Mouse (Mus musculus): ENCODE measurements around the gene Gm8653.
"Not testable (repeated sequence)": the region's sequence is repeated elsewhere in the genome, so short reads cannot be mapped to it uniquely, and the experiment has no call there.

Gene Gm8653

DNA sequence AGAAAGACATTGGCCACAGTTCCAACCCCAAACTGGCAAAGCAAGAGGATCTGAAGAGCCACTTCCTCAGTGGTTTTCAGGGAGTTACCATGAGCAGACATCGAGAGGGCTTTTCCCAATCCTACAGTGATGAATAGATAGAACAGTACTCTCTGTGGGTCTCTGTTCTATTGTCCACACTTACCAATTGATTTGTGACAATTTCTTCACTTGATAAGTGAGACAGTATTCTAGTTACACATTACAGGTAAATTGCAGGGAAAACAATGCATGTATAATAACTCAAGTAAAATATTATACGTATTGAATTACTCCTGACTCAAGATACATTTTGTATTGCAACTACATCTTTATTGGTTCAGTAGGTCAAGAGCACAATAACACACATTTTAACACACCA, at the start of gene Gm8653:
Gene Gm8653 (minus strand): TSS at position 101 of the 400 bp plus-strand sequence.
- not testable (repeated sequence) for DNase-seq (ENCODE audit: low read depth, low spot score)

- not testable (repeated sequence) for DNase-seq (ENCODE audit: low read depth, low spot score)
Observed at GRCm38 (mm10) chr7:22229384-22229783, 28.3 kb upstream of the Gm8653 start, which contains the start of gene Gm8453. Gm8453 (minus strand) TSS chr7:22229484.

DNA sequence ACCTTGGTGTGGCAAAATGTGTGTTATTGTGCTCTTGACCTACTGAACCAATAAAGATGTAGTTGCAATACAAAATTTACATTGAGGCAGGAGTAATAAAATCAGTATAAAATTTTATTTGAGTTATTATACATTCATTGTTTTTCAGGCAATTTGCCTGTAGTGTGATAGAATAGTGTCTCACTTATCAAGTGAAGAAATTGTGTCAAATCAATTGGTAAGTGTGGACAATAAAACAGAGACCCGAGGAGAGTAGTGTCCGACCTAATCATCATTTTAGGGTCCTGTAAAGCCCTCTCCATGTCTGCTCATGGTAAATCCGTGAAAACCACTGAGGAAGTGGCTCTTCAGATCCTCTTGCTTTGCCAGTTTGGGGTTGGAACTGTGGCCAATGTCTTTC, 12.0 kb downstream of the Gm8653 start, which contains the start of gene Vmn1r143:
Gene Vmn1r143 (plus strand): TSS at position 301 of the 400 bp plus-strand sequence.
- not testable (repeated sequence) for DNase-seq (ENCODE audit: low read depth, low spot score)

DNA sequence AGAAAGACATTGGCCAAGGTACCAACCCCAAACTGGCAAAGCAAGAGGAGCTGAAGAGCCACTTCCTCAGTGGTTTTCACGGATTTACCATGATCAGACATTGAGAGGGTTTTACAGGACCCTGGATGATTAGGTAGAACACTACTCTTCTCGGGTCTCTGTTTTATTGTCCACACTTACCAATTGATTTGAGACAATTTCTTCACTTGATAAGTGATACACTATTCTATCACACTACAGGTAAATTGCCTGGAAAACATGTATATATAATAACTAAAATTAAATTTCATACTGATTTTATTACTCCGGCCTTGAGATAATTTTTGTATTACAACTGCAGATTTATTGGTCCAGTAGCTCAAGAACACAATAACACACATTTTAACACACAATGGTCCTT, 37.1 kb downstream of the Gm8653 start, which contains the start of gene Vmn1r142:
Gene Vmn1r142 (minus strand): TSS at position 101 of the 400 bp plus-strand sequence.
- not testable (repeated sequence) for DNase-seq (ENCODE audit: low read depth, low spot score)

All from ES-CJ7 (cell line).